Mouse (Mus musculus) layer of hippocampus, adult 11-12 months (tissue): ENCODE results near the gene Syne1.

ENCODE experiments used
- DNase-seq: peaks from one replicate; pipeline ENCODE4 v3.0.0; 2022; ENCODE audit warnings: low spot score

The Syne1 gene

DNA sequence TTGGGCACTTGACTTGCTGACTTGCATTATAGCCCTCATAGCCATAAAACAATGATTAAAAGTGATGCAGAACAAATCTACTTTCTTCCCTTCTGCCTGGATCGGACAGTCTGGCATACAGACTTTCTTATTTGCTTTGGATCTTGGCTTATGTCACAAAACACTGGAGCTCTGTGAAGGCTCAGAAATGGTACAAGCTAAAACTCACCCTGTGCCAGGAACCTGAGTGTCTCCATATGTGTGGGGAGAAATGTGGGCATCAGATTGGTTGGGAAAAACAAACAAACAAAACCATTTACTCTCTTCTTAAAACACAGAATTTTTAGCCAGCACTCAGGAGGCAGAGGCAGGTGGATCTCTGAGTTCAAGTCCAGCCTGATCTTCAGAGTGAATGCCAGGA, 30.6 kb downstream of the Syne1 start:
- DNase-seq = no peak

DNA sequence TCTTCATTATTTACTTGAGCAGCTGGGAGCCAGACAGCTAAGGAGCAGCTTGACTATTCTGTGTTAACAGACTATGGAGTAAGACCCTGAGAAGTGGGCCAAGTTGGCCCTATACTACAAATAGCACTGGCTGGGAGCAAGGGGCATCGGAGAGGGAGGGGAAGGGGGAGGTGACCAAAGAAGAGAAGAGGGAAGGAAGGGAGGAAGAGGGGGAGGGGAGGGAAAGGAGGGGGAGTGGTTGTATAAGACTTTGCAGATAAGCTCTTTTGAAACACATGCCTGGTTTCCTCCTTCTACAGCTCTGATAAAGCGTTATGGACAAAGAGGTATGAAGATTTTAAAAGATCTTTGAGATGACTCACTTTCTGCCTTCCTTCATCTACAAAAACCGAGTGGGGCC, 36.0 kb downstream of the Syne1 start:
- DNase-seq = no peak

DNA sequence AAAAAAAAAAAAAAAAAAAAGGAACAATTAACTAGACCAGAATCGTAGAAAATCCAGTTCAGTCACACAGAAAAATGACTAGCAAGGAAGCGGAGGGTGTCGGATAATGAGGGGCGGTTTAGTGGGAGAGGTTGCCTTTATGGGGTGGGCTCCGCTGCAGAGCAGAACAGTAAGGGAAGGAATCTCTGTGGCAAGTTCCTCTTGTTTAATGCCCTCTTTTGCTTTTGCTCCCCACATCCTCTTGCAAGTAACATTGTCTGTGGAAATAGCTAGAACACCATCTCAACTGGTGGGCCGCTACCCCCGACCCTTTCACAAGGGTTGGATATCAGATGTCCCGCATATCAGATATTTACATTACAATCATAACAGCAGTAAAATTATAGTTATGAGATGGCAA, 37.1 kb downstream of the Syne1 start:
- no peak for DNase-seq

DNA sequence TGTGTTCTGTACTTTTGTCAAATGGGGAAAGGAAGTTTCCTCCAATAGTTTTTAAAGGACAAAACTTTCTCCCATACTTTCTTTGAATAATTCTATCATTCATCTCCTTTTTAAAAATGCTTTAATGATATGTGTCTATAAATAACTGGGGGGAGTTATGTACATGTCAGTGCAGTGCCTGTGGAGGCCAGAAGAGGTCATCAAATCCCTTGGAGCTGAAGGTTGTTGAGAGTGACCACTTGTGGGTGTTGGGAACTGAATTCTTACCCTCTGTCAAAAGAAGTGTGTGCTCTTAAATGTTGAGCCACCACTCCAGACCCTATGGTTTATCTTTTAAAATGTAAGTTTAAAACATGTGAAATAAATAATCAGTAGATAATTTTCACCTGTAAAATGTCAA, 39.0 kb downstream of the Syne1 start:
- no peak for DNase-seq

DNA sequence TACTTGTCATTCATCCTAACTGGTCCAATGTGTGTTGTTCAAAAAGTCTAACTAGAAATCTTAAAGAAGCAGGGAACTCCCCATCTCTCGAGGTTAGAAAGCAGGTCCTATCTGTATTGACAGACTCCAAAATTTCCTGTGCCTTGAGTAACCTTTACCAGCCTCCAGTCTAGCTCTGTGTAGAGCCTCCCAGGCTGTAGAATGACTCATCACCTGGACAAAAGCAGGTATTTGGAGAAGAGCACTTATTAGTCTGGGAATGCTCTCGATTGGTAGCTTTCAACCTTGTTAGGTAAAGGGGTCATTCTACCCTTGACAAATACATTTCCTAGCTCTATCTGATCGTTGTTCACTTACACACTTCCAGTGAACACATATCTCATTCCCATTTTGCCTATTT, 39.9 kb downstream of the Syne1 start:
- DNase-seq = no peak

DNA sequence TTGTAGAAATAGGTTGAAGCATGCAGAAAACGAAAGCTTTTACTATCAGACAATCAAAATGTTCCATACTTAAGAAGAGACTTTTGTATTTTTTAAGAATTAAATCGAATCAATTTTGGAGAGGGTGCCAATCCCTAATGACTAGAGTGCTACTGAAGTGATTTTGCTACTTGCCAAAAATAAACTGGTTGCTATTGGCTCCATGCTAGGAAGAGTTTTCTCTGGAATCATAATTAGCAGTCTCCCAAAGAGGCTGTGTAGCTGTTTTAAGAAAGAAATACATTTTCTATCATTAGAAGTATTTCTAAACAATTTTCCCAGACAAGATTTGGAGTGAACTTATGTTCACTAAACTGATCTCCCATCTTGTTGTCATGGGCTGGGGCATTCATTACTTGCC, 43.8 kb downstream of the Syne1 start:
- DNase-seq = no peak

DNA sequence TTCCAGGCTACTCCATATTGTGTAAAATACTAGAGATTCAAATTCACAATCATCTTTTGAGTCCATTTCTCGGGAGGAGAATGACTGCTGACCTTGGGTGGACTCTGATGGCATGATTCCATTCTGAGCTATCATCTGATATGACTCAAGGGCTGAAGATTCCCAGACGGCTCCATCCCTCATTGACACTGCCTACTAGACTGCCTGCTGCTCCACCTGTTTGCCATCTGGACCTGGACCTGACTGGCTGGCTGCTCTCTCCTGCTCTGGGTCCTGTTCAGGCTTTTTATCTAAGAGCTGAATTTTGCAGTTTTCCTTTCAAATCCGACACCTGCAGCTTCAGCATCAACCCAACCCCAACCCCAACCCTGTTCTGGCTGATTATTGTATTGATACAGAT, 46.5 kb downstream of the Syne1 start:
- DNase-seq = no peak

DNA sequence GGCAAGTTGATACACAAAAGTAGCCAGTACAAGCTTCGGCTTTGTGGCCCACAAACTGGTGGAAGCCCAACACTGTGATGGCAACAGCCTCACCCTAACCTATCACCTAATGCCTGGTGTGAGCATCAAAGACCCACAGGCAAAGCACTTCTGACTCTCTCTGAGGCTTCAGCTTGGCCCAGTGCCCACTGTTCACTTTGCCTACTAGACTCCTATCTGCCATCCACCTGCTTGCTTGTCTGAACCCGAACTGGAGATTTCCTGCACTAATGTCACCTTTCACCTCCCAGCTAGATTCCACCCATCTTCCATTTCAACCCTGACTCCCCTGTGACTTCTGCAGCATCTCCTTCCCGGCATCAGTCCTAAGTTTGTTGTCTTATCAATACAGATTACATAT, 47.4 kb downstream of the Syne1 start:
- DNase-seq = no peak

DNA sequence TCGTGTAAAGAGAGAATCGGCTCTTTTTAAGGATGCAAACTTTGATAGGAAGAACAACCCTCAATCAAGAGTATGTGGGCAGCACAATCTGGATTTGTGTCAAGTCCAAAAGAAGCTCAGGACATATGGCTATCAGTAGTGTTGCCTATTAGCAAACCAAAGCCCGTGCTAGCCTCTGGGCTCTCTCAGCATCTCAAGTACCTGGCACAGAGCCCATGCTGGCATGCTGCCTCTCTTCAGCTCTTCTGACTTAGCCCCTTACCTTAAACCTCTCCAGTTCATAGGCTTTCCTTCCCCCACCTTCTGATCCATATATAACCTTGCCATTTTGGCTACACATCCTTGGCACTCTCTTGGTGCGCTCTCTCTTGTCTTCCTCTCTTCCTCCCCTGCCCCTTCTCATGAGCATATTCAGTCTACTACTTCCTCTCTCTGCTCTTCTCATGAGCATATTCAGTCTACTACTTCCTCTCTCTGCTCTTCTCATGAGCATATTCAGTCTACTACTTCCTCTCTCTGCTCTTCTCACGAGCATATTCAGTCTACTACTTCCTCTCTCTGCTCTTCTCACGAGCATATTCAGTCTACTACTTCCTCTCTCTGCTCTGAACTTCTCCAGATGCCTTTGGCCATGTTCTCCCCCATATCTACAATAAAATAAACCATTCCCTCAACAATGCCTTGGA, 51.5 kb downstream of the Syne1 start:
- DNase-seq = peak; percentile 31

DNA sequence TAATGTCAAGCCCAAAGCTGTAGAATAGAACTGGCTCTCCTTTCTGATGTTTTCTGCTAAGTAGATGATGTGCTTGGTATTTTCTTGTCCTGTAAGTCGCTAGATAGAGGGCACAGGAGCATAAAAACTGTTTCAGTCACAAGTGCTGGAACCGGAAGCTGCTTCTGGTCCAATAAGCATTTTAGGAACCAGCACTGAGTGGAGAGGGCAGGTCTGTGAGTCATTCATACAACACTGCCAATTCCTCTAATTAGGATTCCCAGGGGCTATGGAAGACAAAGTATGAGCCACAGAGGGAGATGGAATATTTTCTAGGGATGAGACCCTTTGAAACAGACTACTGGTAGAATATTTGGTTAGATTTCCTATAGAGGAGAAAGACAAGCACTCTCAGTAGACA, 53.4 kb downstream of the Syne1 start:
- no peak for DNase-seq

DNA sequence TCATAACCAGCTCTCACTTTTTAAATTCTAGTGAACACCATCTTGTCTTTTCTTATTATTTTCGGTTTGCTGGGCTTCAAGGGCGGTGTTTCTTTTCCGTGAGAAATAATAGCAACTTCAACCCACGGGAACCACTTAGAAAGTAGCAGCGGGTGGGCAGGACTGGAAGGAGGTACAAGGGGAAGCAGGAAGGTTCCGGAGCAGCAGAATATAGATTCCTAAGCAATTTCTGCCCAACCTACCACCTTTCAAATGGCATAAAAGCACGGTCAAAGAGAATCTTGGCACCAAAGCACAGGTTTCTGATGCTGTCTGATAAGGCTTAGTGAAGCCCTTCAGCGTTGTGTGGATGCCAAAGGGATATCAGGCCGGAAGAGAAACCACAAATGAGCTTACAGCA, 60.2 kb downstream of the Syne1 start:
- DNase-seq = no peak

DNA sequence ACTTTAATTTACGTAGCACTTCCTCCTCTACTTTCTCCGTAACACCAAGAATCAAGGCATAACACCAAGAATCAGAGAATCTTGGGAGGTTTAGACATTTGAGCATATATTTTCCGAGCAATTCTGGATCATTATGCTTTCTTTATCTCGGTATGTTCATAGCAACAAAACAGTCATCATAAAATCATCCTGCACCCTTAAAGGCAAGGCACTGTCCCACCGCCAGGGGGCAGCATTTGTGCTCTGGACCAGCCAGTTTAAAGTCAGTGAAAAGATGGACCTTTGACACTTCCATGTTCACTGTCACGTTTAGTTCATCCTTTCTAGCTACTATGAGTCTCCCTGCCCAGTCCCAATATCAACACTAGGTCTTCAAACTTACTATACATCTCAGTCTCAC, 61.3 kb downstream of the Syne1 start:
- DNase-seq = no peak

DNA sequence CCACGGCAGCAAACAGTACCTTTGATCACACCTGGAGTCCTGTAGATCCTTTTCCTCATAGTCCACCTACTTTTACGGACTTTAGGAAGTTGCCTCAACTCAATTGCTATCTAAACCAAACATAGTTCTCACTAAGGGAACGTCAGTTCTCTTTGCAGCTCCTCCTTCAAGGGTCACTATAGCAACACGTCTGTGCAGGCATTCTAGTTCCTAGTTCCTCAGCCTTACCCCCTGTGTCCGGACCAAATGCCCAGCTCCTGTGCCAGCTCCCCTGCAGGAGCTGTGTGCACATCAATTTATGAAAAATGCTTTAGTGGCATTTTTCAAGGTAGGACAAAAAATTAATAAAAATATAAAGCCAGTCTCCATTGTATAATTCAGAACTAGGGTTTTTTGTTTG, 63.2 kb downstream of the Syne1 start:
- no peak for DNase-seq

DNA sequence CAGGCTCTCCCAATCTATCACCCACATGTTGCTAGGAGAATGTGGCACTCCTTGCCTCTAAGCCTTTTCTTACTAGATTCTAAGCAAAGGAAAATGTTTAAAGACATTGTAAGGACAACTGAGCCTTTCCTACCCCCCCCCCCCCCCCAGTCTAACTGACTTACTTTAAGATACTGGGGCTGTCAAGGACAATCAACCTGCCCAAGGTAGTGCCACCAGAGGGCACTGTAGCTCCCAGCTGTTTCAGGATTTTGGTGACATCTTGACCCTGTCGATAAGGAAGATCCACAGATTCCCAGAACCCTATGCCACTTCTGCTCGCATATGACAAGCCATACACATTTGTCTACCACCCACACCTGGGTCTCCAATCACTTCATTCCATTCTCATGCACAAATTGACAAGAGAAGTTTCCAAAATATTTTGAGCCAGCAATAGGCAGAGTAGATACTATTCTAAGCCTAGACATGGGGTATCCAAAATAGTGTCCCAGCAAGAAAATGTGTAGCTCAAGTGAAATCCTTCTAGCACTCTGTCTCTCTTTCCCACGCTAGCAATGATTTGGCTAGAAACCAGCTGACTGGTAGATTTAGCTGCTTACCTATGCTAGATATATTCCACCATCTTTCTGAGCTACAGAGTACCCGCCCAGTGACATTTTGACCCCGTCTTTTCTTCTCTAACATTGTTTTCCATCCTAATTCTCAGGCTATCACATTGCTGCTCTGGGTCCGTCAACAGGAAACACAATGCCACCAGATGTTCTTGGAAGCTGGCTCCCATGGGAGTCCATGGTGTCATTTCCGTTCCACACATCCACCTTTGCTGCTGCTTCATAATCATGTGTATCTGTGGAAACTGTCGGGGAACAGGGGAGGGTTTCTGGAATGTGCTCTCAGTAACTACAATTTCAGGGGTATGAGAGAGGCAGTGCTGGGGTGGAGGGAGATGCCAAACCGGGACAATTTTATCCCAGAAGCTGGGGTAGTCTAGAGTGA, 70.4 kb downstream of the Syne1 start:
- DNase-seq = no peak

DNA sequence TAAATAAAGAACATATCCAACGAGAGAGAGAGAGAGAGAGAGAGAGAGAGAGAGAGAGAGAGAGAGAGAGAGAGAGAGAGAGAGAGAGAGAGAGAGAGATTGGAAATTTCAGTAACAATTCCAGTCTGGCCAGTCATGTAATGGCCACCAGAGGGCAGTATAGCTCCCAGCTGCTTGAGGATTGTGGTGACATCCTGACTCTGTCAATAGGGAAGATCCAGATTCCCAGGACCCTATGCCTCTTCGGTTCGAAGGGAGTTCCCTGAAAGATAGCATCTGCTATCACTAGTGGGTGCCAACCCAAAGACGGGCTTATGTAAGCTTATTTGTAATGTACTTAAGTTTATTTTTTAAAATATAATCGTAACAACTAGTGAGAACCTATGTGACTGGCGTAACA, 71.2 kb downstream of the Syne1 start:
- DNase-seq = peak; percentile 66

DNA sequence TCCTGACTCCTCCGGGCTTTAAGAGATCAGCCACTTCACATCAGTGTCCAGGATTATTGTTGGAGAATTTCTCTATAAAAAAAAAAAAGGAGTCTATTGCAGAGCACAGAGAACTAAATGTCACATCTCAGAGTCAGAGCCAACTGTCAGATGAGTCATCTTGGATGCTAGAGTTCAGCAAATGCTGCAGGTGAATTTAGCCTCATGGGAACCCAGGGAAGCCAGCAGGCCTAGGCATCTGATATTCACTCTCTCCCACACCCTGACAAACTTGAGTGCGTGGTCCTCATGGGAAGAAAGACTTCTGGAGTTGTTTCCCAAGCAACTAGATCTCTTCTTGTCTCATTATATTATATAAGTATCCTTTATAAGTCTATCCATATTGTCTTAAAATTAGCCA, 82.6 kb downstream of the Syne1 start:
- no peak for DNase-seq

DNA sequence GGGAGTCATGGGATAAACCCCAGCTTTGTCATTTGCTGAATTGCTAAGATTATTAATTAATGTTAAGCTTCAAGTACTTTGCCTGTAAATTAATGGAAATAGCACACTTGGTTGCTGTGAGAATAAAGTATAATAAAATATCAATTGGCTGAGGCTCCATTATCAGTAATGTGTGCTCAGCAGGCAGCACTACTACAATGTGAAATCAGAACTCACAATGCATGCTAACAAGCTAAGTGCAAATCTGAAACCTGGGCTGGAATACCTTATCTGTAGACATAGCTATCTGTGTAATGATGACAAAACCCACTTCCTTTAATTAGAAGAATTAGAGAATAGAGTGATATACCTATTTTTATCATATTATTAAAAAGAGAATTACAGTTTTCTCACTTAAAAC, 97.5 kb downstream of the Syne1 start:
- no peak for DNase-seq

DNA sequence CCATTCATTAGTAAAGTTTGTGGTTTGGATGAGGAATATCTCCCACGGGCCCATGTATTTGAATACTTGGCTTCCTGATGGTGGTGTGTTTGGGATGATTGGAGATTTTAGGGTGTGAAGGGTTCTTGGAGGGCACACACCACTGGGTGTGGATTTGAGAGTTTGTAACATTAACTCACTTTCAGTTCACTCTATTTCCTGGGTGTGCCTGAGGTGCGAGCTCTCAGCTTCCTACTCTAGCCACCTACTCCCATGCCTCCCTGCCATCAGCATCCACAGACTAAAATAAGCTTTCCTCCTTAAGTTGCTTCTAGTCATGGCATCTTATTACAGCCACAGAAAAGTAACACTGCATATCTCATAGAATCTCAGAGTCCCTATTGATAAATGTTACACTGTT, 101.3 kb downstream of the Syne1 start:
- no peak for DNase-seq

DNA sequence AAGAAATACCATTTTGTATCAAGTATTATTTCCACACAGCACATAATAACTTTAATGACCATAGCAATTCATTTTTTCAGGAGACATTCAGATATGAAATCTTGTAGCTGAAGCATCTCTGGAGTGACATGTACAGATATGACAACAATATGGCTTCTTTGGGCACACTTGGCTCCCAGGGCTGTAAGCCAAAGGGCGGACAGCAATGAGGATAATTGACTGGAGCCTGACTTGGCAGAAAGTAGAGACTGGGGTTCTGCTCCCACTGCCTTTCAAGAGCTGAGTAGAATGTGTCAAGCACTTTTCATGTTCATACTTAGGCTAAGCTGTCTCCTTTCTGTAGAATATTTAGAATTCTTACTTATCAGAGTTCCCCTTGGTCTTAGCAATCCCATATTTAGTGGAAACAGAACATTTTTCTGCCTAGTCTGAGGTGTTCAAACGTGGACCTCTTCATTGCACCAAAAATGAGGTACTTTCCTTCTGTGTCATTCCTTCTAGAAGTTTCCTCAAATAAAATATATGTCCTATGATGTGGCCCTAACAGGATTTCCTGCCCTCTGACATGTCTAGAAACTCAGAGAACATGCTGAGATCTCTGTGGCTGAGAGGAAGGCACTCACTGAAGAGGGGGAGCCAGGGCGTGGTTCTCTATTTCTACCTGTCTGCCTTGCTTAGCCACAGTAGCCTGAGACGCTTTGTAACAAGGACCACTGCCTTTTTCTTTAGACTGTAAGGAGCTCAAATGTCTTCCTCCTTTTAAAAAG, 103.1 kb downstream of the Syne1 start:
- DNase-seq = no peak

DNA sequence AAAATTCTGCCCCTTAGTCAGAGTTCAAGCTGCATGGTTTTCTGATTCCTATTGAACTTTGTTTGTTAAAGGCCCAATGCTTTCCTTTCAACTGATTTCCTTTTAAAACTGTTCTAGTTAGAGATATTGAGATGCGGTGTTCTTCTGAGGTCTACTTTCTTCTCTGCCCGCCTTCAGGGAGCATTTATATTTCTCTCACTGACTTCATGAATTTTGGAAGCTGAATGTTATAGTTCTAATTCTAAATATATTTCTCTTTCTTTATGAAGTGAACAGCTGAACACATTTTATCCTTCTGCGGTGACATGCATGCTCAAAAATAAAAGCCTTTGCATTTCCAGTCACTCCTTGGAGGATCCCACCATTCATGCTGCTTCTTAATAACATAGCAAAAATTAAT, 106.0 kb downstream of the Syne1 start:
- DNase-seq = no peak

DNA sequence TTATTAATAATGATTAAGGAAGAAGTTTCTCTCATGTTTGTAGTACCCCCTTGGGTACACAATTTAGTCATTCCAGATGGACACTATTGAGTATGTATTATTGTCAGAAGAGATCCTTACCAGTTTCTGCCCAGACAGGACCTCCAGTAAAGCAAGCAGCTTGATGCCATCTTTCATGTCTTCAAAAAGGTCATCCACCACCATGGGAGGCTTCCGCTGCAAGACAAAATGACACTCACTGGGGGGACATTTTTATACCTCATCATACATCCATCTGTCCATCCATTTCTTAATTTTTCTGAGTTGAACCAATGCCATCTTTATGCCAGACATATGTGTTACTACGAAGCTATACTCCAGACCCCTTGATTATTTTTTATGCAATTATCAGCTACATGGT, 108.3 kb downstream of the Syne1 start:
- DNase-seq = no peak

DNA sequence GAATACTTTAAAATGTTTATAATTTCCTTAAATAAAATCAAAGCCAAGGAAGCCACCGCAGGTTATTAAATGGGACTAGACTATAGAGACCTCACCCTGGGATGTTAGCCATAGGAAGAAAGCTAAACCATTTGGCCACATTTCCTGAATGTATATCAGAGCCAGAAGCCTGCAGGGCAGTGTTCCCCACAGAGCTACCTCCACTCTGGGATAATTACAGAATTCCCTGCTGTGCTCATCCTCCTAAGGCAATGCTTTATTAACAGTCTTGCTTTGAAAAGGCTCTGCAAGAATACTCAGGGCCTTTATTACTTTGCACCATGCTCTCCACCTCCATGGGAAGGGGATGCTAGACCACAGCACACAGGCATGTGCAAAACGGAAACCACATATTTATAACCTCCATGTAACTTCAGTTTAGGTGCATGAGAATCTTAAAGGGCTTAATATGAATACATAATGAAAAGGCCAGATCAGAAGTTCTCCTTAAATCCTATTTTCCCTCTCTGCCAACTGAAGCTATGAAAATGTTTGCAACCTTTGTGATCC, 111.4 kb downstream of the Syne1 start:
- DNase-seq = no peak

DNA sequence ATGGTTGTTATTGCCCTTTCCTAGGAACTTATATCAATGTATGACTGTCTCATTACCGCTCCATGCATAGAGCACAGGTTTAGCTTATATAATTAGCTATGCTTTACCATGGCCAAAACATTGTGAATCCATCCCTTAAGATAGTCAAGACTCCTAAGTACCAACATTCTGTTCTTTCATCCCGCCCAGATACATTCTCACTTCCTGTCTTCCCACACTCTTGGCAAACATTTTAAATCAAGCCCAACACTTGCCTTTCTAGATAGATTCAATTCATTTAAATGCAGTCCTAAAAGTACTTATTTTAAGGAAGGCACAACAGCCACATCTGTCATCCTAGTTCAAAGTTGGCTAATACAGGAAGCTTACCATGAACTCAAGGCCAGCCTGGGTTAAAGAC, 113.5 kb downstream of the Syne1 start:
- DNase-seq = no peak
